Mouse (Mus musculus) layer of hippocampus, adult 2 months (tissue): Measurements from ENCODE around the gene Uba7. TPM values are rescaled to one million over a fixed set of nuclear protein-coding genes. Genes with fewer than 3 reads are reported as not detected.

Source experiments
- DNase-seq, 2 experiments: peaks; one replicate each; pipeline ENCODE4 v3.0.0; 2022; ENCODE audit warnings: low spot score in 2 of 2
- H3K27ac ChIP-seq: fragments of 200-600 bp; 2 replicates; pipeline ENCODE4 v1.8.1; 2022
- H3K4me3 ChIP-seq: fragments of 200-600 bp; 2 replicates; pipeline ENCODE4 v1.8.1; 2022; ENCODE audit warnings: mild to moderate bottlenecking
- CTCF ChIP-seq: fragments of 200-600 bp; conservative IDR thresholded peaks from 2 replicates; pipeline ENCODE4 v1.8.1; 2022; ENCODE audit warnings: antibody characterized with exemption, mild to moderate bottlenecking, moderate library complexity
- total RNA-seq, 2 experiments: library from RNA; stranded (reverse); gene quantifications; 2 replicates each; pipeline ENCODE4 v1.2.3; 2021

Uba7 gene
- total RNA-seq, 2 experiments from 2014 or later, result 5.4 to 5.7 TPM

DNA sequence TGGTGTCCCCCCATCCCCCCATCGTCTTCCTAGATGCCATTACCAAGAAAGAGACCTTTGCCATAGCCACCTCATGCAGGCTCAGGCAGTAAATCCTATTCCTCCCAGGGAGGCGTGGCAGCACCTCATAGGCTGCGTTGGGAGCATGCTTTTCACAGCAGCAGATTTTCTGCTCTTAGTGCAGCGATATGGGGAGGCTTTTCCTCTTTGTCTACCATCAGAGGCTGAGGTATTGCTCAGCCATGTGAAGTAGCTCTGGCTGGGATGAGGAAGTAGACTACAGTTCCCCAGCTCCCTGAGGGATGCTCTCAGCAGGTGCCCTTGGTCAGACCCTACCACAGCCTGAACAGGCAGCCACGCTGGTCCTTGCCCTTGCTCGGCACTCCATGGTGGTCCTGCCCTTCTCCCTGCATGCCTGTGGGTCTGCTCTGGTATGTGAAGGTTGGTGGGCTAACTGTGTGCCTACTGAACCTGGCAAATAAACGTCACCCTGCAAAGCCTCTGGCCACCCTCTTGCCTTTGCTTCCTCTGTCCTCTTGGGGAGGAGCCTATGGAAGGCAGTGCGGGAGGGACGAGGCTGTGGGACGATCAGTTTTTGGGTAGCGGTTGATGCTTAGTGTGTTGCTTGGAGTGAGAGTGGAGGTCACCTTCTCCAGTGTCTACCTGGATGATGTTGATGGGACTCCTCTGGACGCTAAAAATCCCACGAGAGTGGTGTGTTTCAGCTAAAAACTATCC lies 26.0 kb upstream of the Uba7 start:
- DNase-seq, result no peak
- Histone ChIP-seq H3K4me3 (no peak overlapping the region), H3K27ac (no peak overlapping the region)
- TF ChIP-seq CTCF, result no peak

- no peak for TF ChIP-seq CTCF
- Histone ChIP-seq H3K27ac (peak within 1 kb of the TSS; percentile 87), H3K4me3 (peak within 1 kb of the TSS; percentile 66)
- DNase-seq, result no peak
Observed at GRCm38 (mm10) chr9:107949922-107950235, 25.4 kb upstream of the Uba7 start, which contains the start of gene Traip. Gene Traip (plus strand): TSS chr9:107950136.

DNA sequence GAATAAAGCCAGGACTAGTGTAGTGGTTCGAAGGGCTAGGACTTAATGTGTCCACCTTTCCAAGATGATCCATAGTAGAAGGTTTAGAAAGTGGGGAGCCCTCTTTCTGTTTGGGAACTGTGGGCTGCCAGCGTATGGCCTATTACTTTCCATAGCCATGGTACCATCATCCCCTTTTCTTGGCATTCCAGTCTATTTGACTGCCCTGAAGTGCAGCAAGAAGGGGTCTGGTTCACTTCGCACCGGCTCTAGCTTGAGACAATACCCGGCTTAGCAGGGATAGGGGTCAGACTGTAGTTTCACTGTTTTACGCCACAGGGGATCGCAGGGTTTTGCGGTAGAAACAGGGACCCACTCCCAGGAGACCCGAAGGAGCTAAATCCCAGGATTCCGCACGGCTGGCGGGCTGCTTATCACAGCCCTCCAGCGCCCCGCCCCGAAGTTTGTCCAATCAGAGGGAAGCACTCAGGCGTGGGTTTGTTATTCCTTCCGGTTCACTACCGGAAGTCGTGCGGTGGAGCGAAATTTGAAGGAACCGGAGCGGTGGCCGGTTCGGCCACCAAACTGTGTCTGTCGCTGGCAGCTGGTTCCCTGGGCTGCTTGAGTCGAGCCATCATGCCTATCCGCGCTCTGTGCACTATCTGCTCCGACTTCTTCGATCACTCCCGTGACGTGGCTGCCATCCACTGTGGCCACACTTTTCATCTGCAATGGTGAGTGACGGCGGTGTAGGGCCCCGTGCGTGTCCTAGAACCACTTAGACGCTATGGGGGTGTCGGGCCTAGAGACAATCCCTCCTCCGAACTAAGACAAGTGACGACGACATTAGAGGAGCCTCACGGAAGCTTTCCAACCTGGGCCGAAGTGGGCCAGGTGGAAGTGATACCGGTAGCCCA lies 24.6 kb upstream of the Uba7 start:
- Histone ChIP-seq H3K4me3 (peak overlapping the region; percentile 66), H3K27ac (peak overlapping the region; percentile 87)
- DNase-seq, result peak; percentile 90 to 92
- TF ChIP-seq CTCF, result peak; percentile 12; the same call in 1 of the 2 replicates

- Histone ChIP-seq H3K27ac (no peak overlapping the region), H3K4me3 (no peak overlapping the region)
- DNase-seq, result no peak
- TF ChIP-seq CTCF, result no peak
Observed at GRCm38 (mm10) chr9:107955613-107956289, 19.6 kb upstream of the Uba7 start.

GRCm38 (mm10) chr9:107957141-107957540 lies 18.2 kb upstream of the Uba7 start:
- no peak for TF ChIP-seq CTCF
- no peak overlapping the region for H3K27ac ChIP-seq
- no peak for DNase-seq

GRCm38 (mm10) chr9:107959896-107960295 lies 15.4 kb upstream of the Uba7 start:
- H3K4me3 ChIP-seq, result no peak overlapping the region
- H3K27ac ChIP-seq, result peak overlapping the region; percentile 92
- DNase-seq, result no peak
- TF ChIP-seq CTCF, result no peak

More at GRCm38 (mm10) chr9:107957141-107957540, 18.2 kb upstream of the Uba7 start:
- no peak overlapping the region for H3K4me3 ChIP-seq

DNA sequence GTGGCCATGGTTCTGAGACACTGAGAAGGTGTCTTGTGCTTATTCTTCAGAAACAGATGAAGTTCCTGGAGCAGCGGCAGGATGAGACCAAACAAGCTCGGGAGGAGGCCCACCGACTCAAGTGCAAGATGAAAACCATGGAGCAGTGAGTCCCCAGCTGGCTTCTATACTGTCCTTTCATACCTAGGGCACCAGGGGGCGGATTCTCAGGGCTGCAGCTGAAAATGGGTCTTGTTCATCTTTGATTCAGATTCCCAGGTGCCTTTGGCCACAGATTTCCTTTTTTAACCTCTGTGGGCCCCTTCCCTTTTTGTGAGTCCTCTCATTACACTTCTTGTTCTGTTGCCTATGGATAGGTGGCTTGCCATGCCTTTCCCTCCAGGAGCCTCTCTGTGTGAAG lies 14.4 kb upstream of the Uba7 start:
- Histone ChIP-seq H3K4me3 (no peak overlapping the region), H3K27ac (peak overlapping the region; percentile 92)
- DNase-seq, result no peak
- peak; percentile 47 for TF ChIP-seq CTCF

- peak overlapping the region; percentile 36; the same call in 1 of the 2 replicates for H3K4me3 ChIP-seq
- DNase-seq, result peak; percentile 77 to 89
- H3K27ac ChIP-seq, result peak overlapping the region; percentile 92
- no peak for TF ChIP-seq CTCF
Observed at GRCm38 (mm10) chr9:107961351-107961762, 13.9 kb upstream of the Uba7 start.

GRCm38 (mm10) chr9:107961881-107962280 lies 13.4 kb upstream of the Uba7 start:
- TF ChIP-seq CTCF, result peak; percentile 80

GRCm38 (mm10) chr9:107962916-107963315 lies 12.4 kb upstream of the Uba7 start:
- peak overlapping the region; percentile 92; the same call in 1 of the 2 replicates for H3K27ac ChIP-seq
- H3K4me3 ChIP-seq, result no peak overlapping the region
- DNase-seq, result no peak
- no peak for TF ChIP-seq CTCF

More at GRCm38 (mm10) chr9:107961881-107962280, 13.4 kb upstream of the Uba7 start:
- peak; percentile 72 to 87 for DNase-seq
- Histone ChIP-seq H3K4me3 (peak overlapping the region; percentile 36; the same call in 1 of the 2 replicates), H3K27ac (peak overlapping the region; percentile 92)

- Histone ChIP-seq H3K27ac (peak overlapping the region; percentile 33; the same call in 1 of the 2 replicates), H3K4me3 (no peak overlapping the region)
- peak; percentile 74 to 80 for DNase-seq
- peak; percentile 98 for TF ChIP-seq CTCF
Observed at GRCm38 (mm10) chr9:107963700-107964099, 11.6 kb upstream of the Uba7 start.

DNA sequence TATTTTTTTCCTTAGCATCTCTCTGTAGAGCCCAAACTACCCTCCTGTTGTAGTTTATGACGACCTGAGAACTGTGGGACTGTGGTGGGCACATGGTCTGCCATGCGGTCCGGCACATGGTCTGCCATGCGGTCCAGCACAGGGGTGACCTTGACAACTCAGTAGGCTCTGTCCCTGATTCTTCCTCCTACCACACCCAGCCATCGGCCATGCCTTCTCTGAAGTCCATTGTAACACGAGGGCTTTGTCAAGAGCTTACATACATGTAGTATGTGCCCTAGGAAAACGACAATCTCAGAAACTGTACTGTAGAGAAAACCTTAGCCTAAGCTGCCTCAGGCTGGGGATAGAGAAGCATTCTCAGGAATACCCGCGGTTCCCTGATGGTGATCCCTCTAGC lies 10.6 kb upstream of the Uba7 start:
- no peak overlapping the region for H3K4me3 ChIP-seq
- no peak overlapping the region for H3K27ac ChIP-seq
- no peak for DNase-seq
- TF ChIP-seq CTCF, result no peak

- Histone ChIP-seq H3K4me3 (no peak overlapping the region), H3K27ac (0 out of 2 replicates have a peak overlapping the region, but pooled peaks have one; percentile 1)
- no peak for DNase-seq
- no peak for TF ChIP-seq CTCF
Observed at GRCm38 (mm10) chr9:107966676-107967075, 8.6 kb upstream of the Uba7 start.
